Mouse (Mus musculus) yolk sac, embryonic 10.5 days (tissue): ENCODE measurements at regions not wholly inside any gene's neighbourhood (a gene's known extent, or its start where the extent isn't known, plus 50 kb on each side); places are given as distances from the start of the nearest gene placed in this dataset.

Source experiments
- DNase-seq: peaks from one replicate; pipeline ENCODE4 v3.0.0-alpha.2; 2017; ENCODE audit warnings: low spot score

GRCm38 (mm10) chr2:75220775-75221359, 395.3 kb downstream of the Mtx2 start:
- no peak for DNase-seq

- DNase-seq = no peak
Observed at GRCm38 (mm10) chr2:75224443-75224842, 398.8 kb downstream of the Mtx2 start.

- no peak for DNase-seq
Observed at GRCm38 (mm10) chr2:75240976-75241375, 415.4 kb downstream of the Mtx2 start.

- no peak for DNase-seq
Observed at GRCm38 (mm10) chr2:75244311-75245033, 414.6 kb upstream of the Hnrnpa3 start.

- no peak for DNase-seq
Observed at GRCm38 (mm10) chr2:75245256-75245655, 413.8 kb upstream of the Hnrnpa3 start.

- DNase-seq = no peak
Observed at GRCm38 (mm10) chr2:75245662-75246061, 413.4 kb upstream of the Hnrnpa3 start.

GRCm38 (mm10) chr2:75246082-75246743, 412.8 kb upstream of the Hnrnpa3 start:
- DNase-seq = no peak

GRCm38 (mm10) chr2:75248251-75248650, 410.8 kb upstream of the Hnrnpa3 start:
- DNase-seq = no peak

GRCm38 (mm10) chr2:75250507-75250906, 408.6 kb upstream of the Hnrnpa3 start:
- DNase-seq = no peak

- DNase-seq = no peak
Observed at GRCm38 (mm10) chr2:75252829-75253228, 406.2 kb upstream of the Hnrnpa3 start.

- DNase-seq = no peak
Observed at GRCm38 (mm10) chr2:75265218-75265617, 393.8 kb upstream of the Hnrnpa3 start.

- no peak for DNase-seq
Observed at GRCm38 (mm10) chr2:75265739-75266699, 393.0 kb upstream of the Hnrnpa3 start.

GRCm38 (mm10) chr2:75267949-75268348, 391.1 kb upstream of the Hnrnpa3 start:
- no peak for DNase-seq

GRCm38 (mm10) chr2:75269446-75269845, 389.6 kb upstream of the Hnrnpa3 start:
- DNase-seq = no peak

GRCm38 (mm10) chr2:75270115-75270514, 388.9 kb upstream of the Hnrnpa3 start:
- no peak for DNase-seq

GRCm38 (mm10) chr2:75287900-75288299, 371.2 kb upstream of the Hnrnpa3 start:
- DNase-seq = no peak

- DNase-seq = no peak
Observed at GRCm38 (mm10) chr2:75291674-75292073, 367.4 kb upstream of the Hnrnpa3 start.

- no peak for DNase-seq
Observed at GRCm38 (mm10) chr2:75306821-75307220, 352.2 kb upstream of the Hnrnpa3 start.

- no peak for DNase-seq
Observed at GRCm38 (mm10) chr2:75311191-75311590, 347.9 kb upstream of the Hnrnpa3 start.

- no peak for DNase-seq
Observed at GRCm38 (mm10) chr2:75312246-75312645, 346.8 kb upstream of the Hnrnpa3 start.

- DNase-seq = no peak
Observed at GRCm38 (mm10) chr2:75315341-75315740, 343.7 kb upstream of the Hnrnpa3 start.

- DNase-seq = no peak
Observed at GRCm38 (mm10) chr2:75318190-75318589, 340.9 kb upstream of the Hnrnpa3 start.
